Mouse (Mus musculus): Measurements from ENCODE around the gene Cnih2. TPM values are rescaled to one million over a fixed set of nuclear protein-coding genes. Genes with fewer than 3 reads are reported as not detected.

The Cnih2 gene
- polyA plus RNA-seq, 1 experiment: 90.3 TPM

GRCm38 (mm10) chr19:5069978-5070377 is 28.3 kb downstream of the Cnih2 start:
- peaks cover 10% of the 10 kb centered on the region for H3K4me1 ChIP-seq (ENCODE audit: control insufficient read depth, insufficient read depth, low read length)
- no peak for DNase-seq
- 86% methylated on average over 7 of the region's 7 CpGs for WGBS
- H3K27me3 ChIP-seq (ENCODE audit: control insufficient read depth, insufficient read depth, low read length): no peaks in the 10 kb centered on the region
- no peak for TF ChIP-seq POLR2A (IDR thresholded peaks at IDR 0.05; ENCODE audit: borderline replicate concordance, insufficient read depth, low read length)
- TF ChIP-seq CTCF (IDR thresholded peaks at IDR 0.05; ENCODE audit: borderline replicate concordance, insufficient read depth, low read depth, low read length): no peak
- no peak overlapping the region for H3K27ac ChIP-seq (ENCODE audit: insufficient read depth, low read length)
- no peak overlapping the region for H3K4me3 ChIP-seq (replicated peaks; ENCODE audit: insufficient read depth, low read depth, low read length)

GRCm38 (mm10) chr19:5069486-5069885 is 28.8 kb downstream of the Cnih2 start:
- WGBS: 88% methylated on average over 5 of the region's 5 CpGs
- no peaks in the 10 kb centered on the region for H3K27me3 ChIP-seq (ENCODE audit: control insufficient read depth, insufficient read depth, low read length)
- no peak for TF ChIP-seq CTCF (IDR thresholded peaks at IDR 0.05; ENCODE audit: borderline replicate concordance, insufficient read depth, low read depth, low read length)

GRCm38 (mm10) chr19:5068570-5069234 is 29.6 kb downstream of the Cnih2 start:
- H3K27ac ChIP-seq (ENCODE audit: insufficient read depth, low read length): no peak overlapping the region
- peak overlapping the region; percentile 29 for H3K4me3 ChIP-seq (replicated peaks; ENCODE audit: insufficient read depth, low read depth, low read length)
- TF ChIP-seq CTCF (IDR thresholded peaks at IDR 0.05; ENCODE audit: borderline replicate concordance, insufficient read depth, low read depth, low read length) (0 out of 2 replicates have a peak, but pooled peaks have one; percentile 15), POLR2A (IDR thresholded peaks at IDR 0.05; ENCODE audit: borderline replicate concordance, insufficient read depth, low read length) (no peak)
- peaks cover 10% of the 10 kb centered on the region for H3K4me1 ChIP-seq (ENCODE audit: control insufficient read depth, insufficient read depth, low read length)
- H3K27me3 ChIP-seq (ENCODE audit: control insufficient read depth, insufficient read depth, low read length): no peaks in the 10 kb centered on the region
- 14% methylated on average over 21 of the region's 21 CpGs for WGBS
- DNase-seq: no peak

More at GRCm38 (mm10) chr19:5069486-5069885, 28.8 kb downstream of the Cnih2 start:
- Histone ChIP-seq H3K4me1 (ENCODE audit: control insufficient read depth, insufficient read depth, low read length) (peaks cover 10% of the 10 kb centered on the region), H3K4me3 (replicated peaks; ENCODE audit: insufficient read depth, low read depth, low read length) (no peak overlapping the region), H3K27ac (ENCODE audit: insufficient read depth, low read length) (no peak overlapping the region)
- no peak for DNase-seq

- no peak for DNase-seq
- H3K4me3 ChIP-seq (replicated peaks; ENCODE audit: insufficient read depth, low read depth, low read length): peak within 1 kb of the TSS; percentile 29
- no peak for TF ChIP-seq CTCF (IDR thresholded peaks at IDR 0.05; ENCODE audit: borderline replicate concordance, insufficient read depth, low read depth, low read length)
- no peak for TF ChIP-seq POLR2A (IDR thresholded peaks at IDR 0.05; ENCODE audit: borderline replicate concordance, insufficient read depth, low read length)
- WGBS: 1% methylated on average over 56 of the region's 56 CpGs
- peaks cover 10% of the 10 kb centered on the region for H3K4me1 ChIP-seq (ENCODE audit: control insufficient read depth, insufficient read depth, low read length)
- H3K27me3 ChIP-seq (ENCODE audit: control insufficient read depth, insufficient read depth, low read length): no peaks in the 10 kb centered on the region
- H3K27ac ChIP-seq (ENCODE audit: insufficient read depth, low read length): no peak within 1 kb of the TSS
Measured at GRCm38 (mm10) chr19:5067867-5068569, 30.3 kb downstream of the Cnih2 start, which contains the start of gene Cd248. Gene Cd248 (plus strand): TSS chr19:5068078.

- Histone ChIP-seq H3K27me3 (ENCODE audit: control insufficient read depth, insufficient read depth, low read length) (no peaks in the 10 kb centered on the region), H3K4me3 (replicated peaks; ENCODE audit: insufficient read depth, low read depth, low read length) (no peak overlapping the region), H3K4me1 (ENCODE audit: control insufficient read depth, insufficient read depth, low read length) (peaks cover 10% of the 10 kb centered on the region), H3K27ac (ENCODE audit: insufficient read depth, low read length) (no peak overlapping the region)
- TF ChIP-seq CTCF (IDR thresholded peaks at IDR 0.05; ENCODE audit: borderline replicate concordance, insufficient read depth, low read depth, low read length): no peak
- TF ChIP-seq POLR2A (IDR thresholded peaks at IDR 0.05; ENCODE audit: borderline replicate concordance, insufficient read depth, low read length): no peak
- WGBS: 50% methylated on average over 15 of the region's 15 CpGs
- no peak for DNase-seq
Measured at GRCm38 (mm10) chr19:5067040-5067799, 31.1 kb downstream of the Cnih2 start.

- WGBS: 64% methylated on average over 7 of the region's 7 CpGs
- no peak for DNase-seq
- TF ChIP-seq POLR2A (IDR thresholded peaks at IDR 0.05; ENCODE audit: borderline replicate concordance, insufficient read depth, low read length) (no peak), CTCF (IDR thresholded peaks at IDR 0.05; ENCODE audit: borderline replicate concordance, insufficient read depth, low read depth, low read length) (no peak)
- H3K4me1 ChIP-seq (ENCODE audit: control insufficient read depth, insufficient read depth, low read length): peaks cover 10% of the 10 kb centered on the region
- H3K27ac ChIP-seq (ENCODE audit: insufficient read depth, low read length): no peak overlapping the region
- no peaks in the 10 kb centered on the region for H3K27me3 ChIP-seq (ENCODE audit: control insufficient read depth, insufficient read depth, low read length)
- no peak overlapping the region for H3K4me3 ChIP-seq (replicated peaks; ENCODE audit: insufficient read depth, low read depth, low read length)
Measured at GRCm38 (mm10) chr19:5065104-5065503, 33.2 kb downstream of the Cnih2 start.

GRCm38 (mm10) chr19:5062446-5062845 is 35.9 kb downstream of the Cnih2 start:
- 90% methylated on average over 6 of the region's 6 CpGs for WGBS
- no peak overlapping the region for H3K27ac ChIP-seq (ENCODE audit: insufficient read depth, low read length)
- TF ChIP-seq POLR2A (IDR thresholded peaks at IDR 0.05; ENCODE audit: borderline replicate concordance, insufficient read depth, low read length): no peak
- TF ChIP-seq CTCF (IDR thresholded peaks at IDR 0.05; ENCODE audit: borderline replicate concordance, insufficient read depth, low read depth, low read length): no peak

More at GRCm38 (mm10) chr19:5062446-5062845, 35.9 kb downstream of the Cnih2 start:
- H3K4me1 ChIP-seq (ENCODE audit: control insufficient read depth, insufficient read depth, low read length): 0 out of 2 replicates have a peak, but pooled peaks cover 2% of the 10 kb centered on the region
- no peak overlapping the region for H3K4me3 ChIP-seq (replicated peaks; ENCODE audit: insufficient read depth, low read depth, low read length)
- H3K27me3 ChIP-seq (ENCODE audit: control insufficient read depth, insufficient read depth, low read length): no peaks in the 10 kb centered on the region
- DNase-seq: no peak

All from cerebellum, adult 2 months (tissue).